ENCODE assay signal across 8 mouse cellular contexts in the genomic region with DNA sequence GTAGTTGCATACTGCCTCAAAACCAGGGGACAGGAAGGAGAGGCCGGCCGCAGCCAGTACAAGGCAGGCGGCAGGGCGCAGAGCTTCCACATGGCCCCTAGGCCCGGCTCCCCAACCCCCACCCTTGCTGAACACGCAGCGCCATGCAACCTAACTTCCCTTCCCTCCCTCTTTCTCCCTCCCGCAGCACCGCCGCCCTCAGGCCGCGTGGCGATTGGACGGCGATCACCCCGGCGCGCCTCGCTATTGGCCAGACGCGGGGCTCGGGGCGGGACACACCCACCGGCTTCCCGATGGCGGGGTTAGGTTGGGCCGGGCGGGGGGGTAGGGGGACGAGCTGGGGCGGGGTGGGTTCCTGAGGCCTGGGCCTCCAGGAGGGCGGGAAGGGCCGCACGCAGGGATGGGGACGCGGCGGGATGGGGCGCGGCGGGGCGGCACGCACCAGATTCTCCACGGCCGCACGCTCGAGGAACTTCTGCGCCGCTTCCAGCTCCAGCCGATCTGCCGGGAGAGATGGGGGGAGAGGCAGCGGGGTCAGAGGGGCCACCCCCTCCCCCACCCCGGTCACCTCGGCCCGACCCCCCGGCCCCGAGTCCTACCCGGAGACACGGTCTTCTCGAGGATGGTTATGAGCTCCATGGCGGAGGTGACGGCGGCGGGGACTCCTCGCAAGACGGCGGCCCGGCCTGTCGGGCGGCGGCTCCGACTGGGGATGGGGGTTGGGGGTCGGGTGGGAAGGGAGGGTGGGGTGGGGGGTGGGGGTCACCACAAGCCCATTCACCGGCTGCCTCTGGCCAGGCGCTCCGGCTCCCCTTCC. TPM values are rescaled to one million over a fixed set of nuclear protein-coding genes. Genes with fewer than 3 reads are reported as not detected.
DNase-seq lines count a peak whose midpoint lies in the region; ATAC-seq lines count a peak whose summit lies in the region.

No protein-coding gene starts in this region.

- H3K4me1 ChIP-seq in forebrain, embryonic 11.5 days (replicated peaks; ENCODE audit: control insufficient read depth, insufficient read depth, low read length), result peaks cover 5% of the 10 kb centered on the region
- peaks cover 31% of the 10 kb centered on the region for H3K4me1 ChIP-seq in heart, embryonic 16.5 days (ENCODE audit: control insufficient read depth, insufficient read depth, low read length)
- peaks cover 64% of the 10 kb centered on the region for H3K4me1 ChIP-seq in liver, embryonic 15.5 days (replicated peaks)
- H3K4me1 ChIP-seq in neural tube, embryonic 12.5 days, result peaks cover 11% of the 10 kb centered on the region

- H3K27ac ChIP-seq in forebrain, embryonic 11.5 days (ENCODE audit: low read depth, low read length), result peak overlapping the region; percentile 96
- H3K27ac ChIP-seq in heart, embryonic 16.5 days (ENCODE audit: low read length), result peak overlapping the region; percentile 99
- peak overlapping the region; percentile 98 for H3K27ac ChIP-seq in liver, embryonic 15.5 days (replicated peaks)
- H3K27ac ChIP-seq in neural tube, embryonic 12.5 days, result peak overlapping the region; percentile 92

- H3K9ac ChIP-seq in forebrain, embryonic 11.5 days (ENCODE audit: low read length), result peak overlapping the region; percentile 97
- H3K9ac ChIP-seq in heart, embryonic 16.5 days (ENCODE audit: low read length), result peak overlapping the region; percentile 97
- H3K9ac ChIP-seq in liver, embryonic 15.5 days, result peak overlapping the region; percentile 99
- peak overlapping the region; percentile 95 for H3K9ac ChIP-seq in neural tube, embryonic 12.5 days

- no peaks in the 10 kb centered on the region for H3K9me3 ChIP-seq in forebrain, embryonic 11.5 days (ENCODE audit: control insufficient read depth, low read length)
- no peaks in the 10 kb centered on the region for H3K9me3 ChIP-seq in heart, embryonic 16.5 days (replicated peaks; ENCODE audit: control insufficient read depth, low read length)
- H3K9me3 ChIP-seq in liver, embryonic 15.5 days (replicated peaks), result no peaks in the 10 kb centered on the region
- H3K9me3 ChIP-seq in neural tube, embryonic 12.5 days, result no peaks in the 10 kb centered on the region

- H3K4me2 ChIP-seq in forebrain, embryonic 11.5 days (ENCODE audit: low read depth, low read length, severe bottlenecking), result peak overlapping the region; percentile 74
- H3K4me2 ChIP-seq in heart, embryonic 16.5 days (ENCODE audit: low read depth, low read length), result peak overlapping the region; percentile 94
- peak overlapping the region; percentile 88 for H3K4me2 ChIP-seq in liver, embryonic 15.5 days
- peak overlapping the region; percentile 81 for H3K4me2 ChIP-seq in neural tube, embryonic 12.5 days (replicated peaks)

- peak; percentile 76 for ATAC-seq in forebrain, embryonic 11.5 days (replicated peaks; ENCODE audit: low FRiP score)
- ATAC-seq in heart, embryonic 16.5 days (replicated peaks; ENCODE audit: extremely low read depth, insufficient read depth, low FRiP score), result peak; percentile 76
- peak; percentile 57 for ATAC-seq in liver, embryonic 15.5 days (ENCODE audit: insufficient read depth)
- ATAC-seq in neural tube, embryonic 12.5 days (ENCODE audit: low FRiP score, low read depth), result peak; percentile 77

- under 1% methylated on average over 52 of the region's 74 CpGs for WGBS in forebrain, embryonic 11.5 days
- WGBS in heart, embryonic 16.5 days, result under 1% methylated on average over 59 of the region's 74 CpGs
- WGBS in liver, embryonic 15.5 days (ENCODE audit: insufficient replicate concordance), result 0% methylated on average over 70 of the region's 74 CpGs
- under 1% methylated on average over 69 of the region's 74 CpGs for WGBS in neural tube, embryonic 12.5 days

- H3K4me3 ChIP-seq in forebrain, embryonic 11.5 days (ENCODE audit: low read depth, low read length), result peak overlapping the region; percentile 93
- H3K4me3 ChIP-seq in heart, embryonic 16.5 days (ENCODE audit: low read length), result peak overlapping the region; percentile 96
- peak overlapping the region; percentile 92 for H3K4me3 ChIP-seq in liver, embryonic 15.5 days (replicated peaks)
- peak overlapping the region; percentile 94 for H3K4me3 ChIP-seq in neural tube, embryonic 12.5 days

- DNase-seq in CD8-positive naive resting alpha-beta T cell, adult 2 months (ENCODE audit: low read depth in 2 of 2, low spot score in 2 of 2), result peak; percentile 90 to 93
- peak; percentile 91 for DNase-seq in c-Kit-positive CD71-negative TER-119-negative erythroid progenitor cells, embryonic 14.5 days (ENCODE audit: low read depth)
- DNase-seq in forebrain, embryonic 11.5 days (ENCODE audit: low spot score), result peak; percentile 99
- DNase-seq in kidney, postnatal 36 days, result peak; percentile 97
- DNase-seq in telencephalon, adult 2 months (ENCODE audit: low read depth, low spot score), result peak; percentile 93

- H3K36me3 ChIP-seq in forebrain, embryonic 11.5 days (ENCODE audit: control insufficient read depth, insufficient read depth, low read length), result peaks cover 19% of the 10 kb centered on the region
- peaks cover 22% of the 10 kb centered on the region for H3K36me3 ChIP-seq in heart, embryonic 16.5 days (ENCODE audit: control insufficient read depth, insufficient read depth)
- H3K36me3 ChIP-seq in liver, embryonic 15.5 days (replicated peaks), result peaks cover 48% of the 10 kb centered on the region
- H3K36me3 ChIP-seq in neural tube, embryonic 12.5 days, result peaks cover 30% of the 10 kb centered on the region

- H3K27me3 ChIP-seq in forebrain, embryonic 11.5 days (ENCODE audit: control insufficient read depth, insufficient read depth, low read length), result no peaks in the 10 kb centered on the region
- no peaks in the 10 kb centered on the region for H3K27me3 ChIP-seq in heart, embryonic 16.5 days (ENCODE audit: control insufficient read depth, insufficient read depth, low read length)
- no peaks in the 10 kb centered on the region for H3K27me3 ChIP-seq in liver, embryonic 15.5 days
- H3K27me3 ChIP-seq in neural tube, embryonic 12.5 days (replicated peaks), result no peaks in the 10 kb centered on the region

RNA-seq across cellular contexts. Expression of a gene that starts 0.5 kb away (rescaled TPM):
- 114 TPM in 2 replicates for polyA plus RNA-seq in forebrain, embryonic 11.5 days (2014; fragmentation: Nextera tagmentation; extraction: Ambion mirVana)
- polyA plus RNA-seq in heart, embryonic 16.5 days (2015; fragmentation: Nextera tagmentation; extraction: Ambion mirVana), result 30.1 and 31.3 TPM in 2 replicates
- 18.4 and 18.6 TPM in 2 replicates for polyA plus RNA-seq in liver, embryonic 15.5 days (2015; fragmentation: Nextera tagmentation; extraction: Ambion mirVana)
- 52.8 and 53.1 TPM in 2 replicates for polyA plus RNA-seq in neural tube, embryonic 12.5 days (2016; fragmentation: Nextera tagmentation; extraction: Ambion mirVana)

RNA-seq across cellular contexts. Expression of a gene that starts 35.9 kb away (rescaled TPM):
- polyA plus RNA-seq in forebrain, embryonic 11.5 days (2014; fragmentation: Nextera tagmentation; extraction: Ambion mirVana), result 5.4 and 6.7 TPM in 2 replicates
- polyA plus RNA-seq in heart, embryonic 16.5 days (2015; fragmentation: Nextera tagmentation; extraction: Ambion mirVana), result 3.8 and 4.3 TPM in 2 replicates
- polyA plus RNA-seq in liver, embryonic 15.5 days (2015; fragmentation: Nextera tagmentation; extraction: Ambion mirVana), result 1.9 and 2.1 TPM in 2 replicates
- polyA plus RNA-seq in neural tube, embryonic 12.5 days (2016; fragmentation: Nextera tagmentation; extraction: Ambion mirVana), result 9.5 and 10.5 TPM in 2 replicates

Comparison
In these comparisons a context has a peak if more than half of its experiments do, and no peak if none do; other contexts are left out.
1. Peak in every context shown above with its lines: DNase-seq, ATAC-seq, H3K4me3 ChIP-seq and H3K27ac ChIP-seq.